Mouse (Mus musculus) liver, embryonic 16.5 days (tissue): Measurements from ENCODE around the gene Sort1. TPM values are rescaled to one million over a fixed set of nuclear protein-coding genes. Genes with fewer than 3 reads are reported as not detected.

Source experiments
- ATAC-seq: fragments of 200-750 bp; cut with Nextera tagmentation; 2 replicates; pipeline ENCODE4 v1.8.0; 2017; ENCODE audit warnings: low read depth, mild to moderate bottlenecking, moderate number of reproducible peaks, moderate library complexity
- H3K27ac ChIP-seq: fragments of 300-500 bp; sonication (generic); 2 replicates; pipeline ENCODE4 v1.5.1; 2014; ENCODE audit warnings: mild to moderate bottlenecking, low read length
- H3K27me3 ChIP-seq: fragments of 300-500 bp; sonication (generic); 2 replicates; pipeline ENCODE4 v1.6.1; 2014; ENCODE audit warnings: low read depth, low read length, mixed read lengths; ENCODE audit not compliant: control insufficient read depth, insufficient read depth
- H3K36me3 ChIP-seq: fragments of 300-500 bp; sonication (generic); 2 replicates; pipeline ENCODE4 v1.6.1; 2014; ENCODE audit warnings: mild to moderate bottlenecking; ENCODE audit not compliant: control insufficient read depth, insufficient read depth
- H3K4me1 ChIP-seq: fragments of 300-500 bp; sonication (generic); 2 replicates; pipeline ENCODE4 v1.6.1; 2014; ENCODE audit warnings: low read depth, low read length, mixed read lengths; ENCODE audit not compliant: control insufficient read depth
- H3K4me2 ChIP-seq: fragments of 300-500 bp; sonication (generic); 2 replicates; pipeline ENCODE4 v1.6.1; 2014; ENCODE audit warnings: low read depth, low read length, mixed read lengths
- H3K4me3 ChIP-seq: fragments of 300-500 bp; sonication (generic); 2 replicates; pipeline ENCODE4 v1.5.1; 2014; ENCODE audit warnings: low read depth, mild to moderate bottlenecking, low read length
- H3K9ac ChIP-seq: fragments of 300-500 bp; sonication (generic); 2 replicates; pipeline ENCODE4 v1.6.1; 2014; ENCODE audit warnings: low read depth, low read length
- H3K9me3 ChIP-seq: fragments of 300-500 bp; sonication (generic); replicated peaks from 2 replicates; pipeline ENCODE4 v1.6.1; 2016; ENCODE audit warnings: low read length; ENCODE audit not compliant: control insufficient read depth
- whole genome bisulfite sequencing: fragments of 180-500 bp; shearing (Covaris S2); extraction: QIAGEN DNeasy Blood & Tissue Kit; methylation state at CpG from one replicate; pipeline ENCODE4 v1.1.7; 2014; ENCODE audit not compliant: insufficient replicate concordance; 5-methylcytosine and 5-hydroxymethylcytosine counted together
- polyA plus RNA-seq: library from polyadenylated mRNA; unstranded; fragments of >200 nt; fragmentation: Nextera tagmentation; extraction: Ambion mirVana; gene quantifications from 2 replicates; pipeline ENCODE4 v1.2.1, GENCODE M21; 2015

The Sort1 gene
- polyA plus RNA-seq, 1 experiment from 2014 or later: 2.5 TPM

DNA sequence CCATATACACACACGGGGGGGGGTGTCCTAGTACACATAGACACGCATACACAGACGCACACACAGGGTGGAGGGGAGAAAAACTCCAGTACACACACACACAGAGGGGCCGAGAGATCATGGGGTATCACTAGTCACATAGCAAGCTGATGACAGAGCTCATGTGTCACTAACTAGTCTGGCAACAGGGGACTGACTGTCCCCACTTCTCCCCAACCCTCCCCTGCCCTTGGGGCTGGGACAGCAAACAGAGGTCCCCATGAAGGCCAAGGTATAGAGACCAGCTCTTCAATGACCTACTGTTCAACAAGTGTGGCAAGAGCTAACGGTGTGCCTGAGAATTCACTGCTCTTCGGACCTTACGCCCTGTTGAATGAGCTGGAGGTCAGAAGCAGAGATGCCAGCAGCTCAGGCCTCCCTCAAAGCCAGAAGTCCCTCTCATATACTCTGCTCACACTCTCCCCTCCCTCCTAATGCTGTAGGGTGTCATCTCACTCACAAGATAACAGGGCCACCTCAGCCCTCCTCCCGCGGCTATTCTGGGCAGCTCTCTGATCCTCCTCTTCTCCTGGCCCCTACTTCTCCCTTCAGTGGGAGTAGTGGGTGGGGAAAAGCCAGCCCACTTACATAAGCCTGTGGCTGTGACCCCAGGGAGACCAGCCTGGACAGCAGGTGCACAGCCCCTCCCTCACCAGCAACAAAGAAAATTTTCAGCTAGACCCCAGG lies 80.6 kb downstream of the Sort1 start, which contains the start of gene Mybphl:
TSS of gene Mybphl (plus strand) at position 642 of the 726 bp plus-strand sequence.
- peak; percentile 45 for ATAC-seq
- H3K4me3 ChIP-seq: no peak within 1 kb of the TSS
- H3K27me3 ChIP-seq: no peaks in the 10 kb centered on the region
- H3K9me3 ChIP-seq: no peaks in the 10 kb centered on the region
- H3K4me2 ChIP-seq: no peak within 1 kb of the TSS
- peaks cover 12% of the 10 kb centered on the region for H3K4me1 ChIP-seq
- H3K9ac ChIP-seq: no peak within 1 kb of the TSS
- H3K27ac ChIP-seq: peak within 1 kb of the TSS; percentile 29; the same call in 1 of the 2 replicates
- WGBS: 56% methylated on average over 9 of the region's 9 CpGs
- no peaks in the 10 kb centered on the region for H3K36me3 ChIP-seq

DNA sequence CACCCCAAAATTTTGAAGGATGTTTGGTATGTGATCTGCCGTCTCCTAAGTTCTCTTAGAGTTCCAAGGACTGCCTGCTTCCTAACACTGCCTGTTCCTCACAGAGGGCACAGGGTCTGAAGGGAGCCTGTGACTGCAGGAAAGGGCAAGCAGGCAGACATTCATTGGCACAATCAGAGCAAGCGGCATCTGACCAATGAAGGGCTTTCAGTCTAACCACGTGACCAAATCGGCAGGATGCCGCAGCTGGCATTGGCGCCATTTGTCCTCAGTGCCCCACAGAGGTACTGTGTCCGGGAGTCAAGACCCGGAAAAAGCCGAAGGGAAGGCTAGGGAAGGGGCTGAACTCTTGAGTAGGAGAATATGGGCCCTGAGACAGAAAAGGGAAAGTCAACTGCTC lies 83.3 kb downstream of the Sort1 start:
- Histone ChIP-seq H3K9ac (no peak overlapping the region), H3K4me2 (no peak overlapping the region), H3K4me3 (no peak overlapping the region), H3K9me3 (no peaks in the 10 kb centered on the region), H3K27me3 (no peaks in the 10 kb centered on the region), H3K36me3 (no peaks in the 10 kb centered on the region), H3K4me1 (peaks cover 8% of the 10 kb centered on the region), H3K27ac (peak overlapping the region; percentile 64)
- ATAC-seq: no peak
- 53% methylated on average over 9 of the region's 9 CpGs for WGBS

DNA sequence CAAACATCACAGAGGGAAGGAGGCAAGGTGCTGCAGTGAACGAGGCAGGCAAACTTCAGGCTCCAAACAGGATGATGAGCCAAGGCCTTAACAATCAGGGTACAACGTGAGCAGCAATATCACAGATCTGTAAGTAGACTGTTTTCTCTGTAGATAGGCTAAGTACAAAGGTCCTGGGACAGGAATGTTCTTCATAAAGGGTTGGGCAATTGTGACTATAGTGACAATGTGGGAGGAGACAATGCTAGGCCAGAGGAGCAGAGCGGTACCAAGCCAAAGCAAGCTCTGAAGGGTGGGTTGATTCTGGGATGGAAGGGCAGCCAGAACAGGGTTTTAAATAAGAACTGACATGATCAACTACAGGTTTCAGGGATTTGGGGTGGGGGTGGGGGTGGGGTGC lies 83.9 kb downstream of the Sort1 start:
- Histone ChIP-seq H3K9me3 (no peaks in the 10 kb centered on the region), H3K9ac (no peak overlapping the region), H3K4me3 (no peak overlapping the region), H3K36me3 (no peaks in the 10 kb centered on the region), H3K4me1 (peaks cover 11% of the 10 kb centered on the region), H3K4me2 (no peak overlapping the region), H3K27me3 (no peaks in the 10 kb centered on the region), H3K27ac (peak overlapping the region; percentile 68)
- ATAC-seq: peak; percentile 74
- 49% methylated on average over 3 of the region's 3 CpGs for WGBS

DNA sequence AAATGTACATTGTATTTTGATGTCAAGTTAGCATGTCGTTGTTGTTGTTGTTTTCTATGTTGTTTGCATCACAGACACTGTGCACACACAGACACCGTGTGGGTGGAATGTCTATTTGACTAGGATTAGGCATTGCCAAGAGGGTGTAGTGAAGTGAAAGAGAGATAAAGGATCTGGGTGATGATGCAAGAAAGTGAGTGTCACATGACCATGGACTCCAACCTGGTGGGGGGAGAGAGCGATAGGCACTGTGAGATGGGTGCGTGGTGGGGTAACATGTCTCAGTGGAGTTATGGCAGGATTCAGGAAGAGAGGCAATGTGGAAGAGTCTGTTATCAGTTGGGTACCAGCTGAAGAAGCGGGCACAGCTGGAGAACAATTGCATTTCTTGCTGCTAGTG lies 84.8 kb downstream of the Sort1 start:
- Histone ChIP-seq H3K27me3 (no peaks in the 10 kb centered on the region), H3K9me3 (no peaks in the 10 kb centered on the region), H3K4me3 (no peak overlapping the region), H3K27ac (peak overlapping the region; percentile 68), H3K9ac (no peak overlapping the region), H3K36me3 (no peaks in the 10 kb centered on the region), H3K4me2 (no peak overlapping the region), H3K4me1 (peaks cover 11% of the 10 kb centered on the region)
- peak; percentile 74 for ATAC-seq
- WGBS: 46% methylated on average over 5 of the region's 5 CpGs

DNA sequence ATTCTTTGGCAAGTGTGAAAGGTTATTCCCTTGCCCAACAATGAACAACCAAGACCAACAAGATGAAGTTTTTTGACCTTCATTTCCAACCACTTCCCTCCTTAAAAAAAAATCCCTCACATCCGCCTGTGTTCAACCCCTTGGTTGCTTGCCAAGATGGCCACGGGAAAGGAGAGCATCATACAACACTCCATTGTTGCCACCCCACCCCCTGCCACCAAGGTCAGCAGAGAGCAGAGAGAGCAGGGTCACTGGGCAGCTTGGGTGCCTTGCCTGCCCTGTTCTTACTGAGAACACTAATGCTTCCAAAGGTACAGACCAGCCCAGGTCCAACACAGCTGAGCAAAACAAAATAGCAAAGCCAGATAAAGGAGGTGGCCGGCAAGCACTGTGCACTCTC lies 88.4 kb downstream of the Sort1 start:
- Histone ChIP-seq H3K4me1 (peaks cover 7% of the 10 kb centered on the region), H3K27ac (no peak overlapping the region), H3K4me2 (no peak overlapping the region), H3K4me3 (no peak overlapping the region), H3K27me3 (no peaks in the 10 kb centered on the region), H3K9ac (no peak overlapping the region), H3K9me3 (no peaks in the 10 kb centered on the region), H3K36me3 (no peaks in the 10 kb centered on the region)
- 31% methylated on average over 3 of the region's 3 CpGs for WGBS
- no peak for ATAC-seq

DNA sequence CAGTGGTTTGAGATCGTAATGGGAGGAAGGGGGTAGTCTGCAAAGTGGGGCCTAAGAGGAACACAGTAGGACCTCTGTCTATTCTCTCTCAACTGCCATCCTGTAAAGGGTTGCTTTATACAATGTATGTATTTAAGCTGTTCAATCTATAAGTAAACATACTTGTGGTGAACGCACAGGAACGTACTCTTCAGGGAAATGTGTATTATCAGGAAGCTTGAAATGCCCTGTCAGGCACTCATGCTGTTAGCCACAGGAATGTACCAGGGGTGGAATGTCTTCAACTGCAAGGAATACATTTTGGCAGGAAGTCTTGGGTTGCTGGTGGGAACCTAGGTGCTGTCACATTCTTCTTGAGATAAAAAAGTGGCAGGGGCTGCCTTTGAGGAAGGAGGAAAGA lies 88.8 kb downstream of the Sort1 start:
- 42% methylated on average over 3 of the region's 3 CpGs for WGBS
- H3K4me2 ChIP-seq: no peak overlapping the region
- no peak for ATAC-seq

DNA sequence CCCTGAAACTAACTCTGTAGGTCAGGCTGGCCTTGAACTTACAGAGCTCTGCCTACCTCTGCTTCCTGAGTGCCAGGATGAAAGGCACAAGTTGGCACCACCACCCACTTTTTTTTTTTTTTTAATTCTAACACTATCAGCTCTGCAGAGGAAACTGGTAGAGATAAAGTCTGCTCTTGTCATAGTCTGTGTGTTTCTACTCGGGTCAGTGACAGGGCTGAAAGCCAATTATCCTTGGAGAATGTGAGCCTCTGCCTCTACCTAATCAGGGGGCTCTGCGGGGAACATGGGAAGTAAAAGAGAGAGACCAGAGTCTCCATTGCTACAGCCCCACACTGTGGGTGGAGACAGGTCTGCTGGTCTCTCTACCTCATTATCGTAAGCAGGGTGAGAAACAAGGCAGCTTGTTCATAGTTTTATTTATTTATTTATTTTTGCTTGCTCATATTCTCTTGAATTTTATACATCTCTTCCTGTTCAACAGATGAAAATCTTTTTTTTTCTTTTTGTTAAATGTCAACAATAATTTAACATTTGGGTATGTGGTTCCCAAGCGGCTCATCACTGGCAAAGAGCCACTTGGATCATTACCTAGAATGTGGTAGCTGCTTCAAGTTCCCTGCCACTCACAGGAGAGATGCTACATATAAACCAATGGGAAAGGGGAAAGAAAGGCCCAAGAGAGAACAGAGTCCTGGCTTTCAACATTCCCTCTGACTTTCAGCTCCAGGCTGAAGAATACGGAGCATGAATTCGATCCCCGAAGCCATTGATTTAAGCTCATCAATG lies 95.2 kb downstream of the Sort1 start:
- H3K9me3 ChIP-seq: no peaks in the 10 kb centered on the region
- H3K4me2 ChIP-seq: no peak overlapping the region
- H3K36me3 ChIP-seq: no peaks in the 10 kb centered on the region
- H3K9ac ChIP-seq: no peak overlapping the region
- ATAC-seq: no peak
- 62% methylated on average over 7 of the region's 7 CpGs for WGBS
- no peaks in the 10 kb centered on the region for H3K27me3 ChIP-seq
- H3K27ac ChIP-seq: no peak overlapping the region
- peaks cover 19% of the 10 kb centered on the region for H3K4me1 ChIP-seq
- no peak overlapping the region for H3K4me3 ChIP-seq

More for the DNA sequence above, 88.8 kb downstream of the Sort1 start:
- Histone ChIP-seq H3K27ac (no peak overlapping the region), H3K9me3 (no peaks in the 10 kb centered on the region), H3K4me1 (peaks cover 7% of the 10 kb centered on the region), H3K36me3 (no peaks in the 10 kb centered on the region), H3K27me3 (no peaks in the 10 kb centered on the region), H3K4me3 (no peak overlapping the region), H3K9ac (no peak overlapping the region)

DNA sequence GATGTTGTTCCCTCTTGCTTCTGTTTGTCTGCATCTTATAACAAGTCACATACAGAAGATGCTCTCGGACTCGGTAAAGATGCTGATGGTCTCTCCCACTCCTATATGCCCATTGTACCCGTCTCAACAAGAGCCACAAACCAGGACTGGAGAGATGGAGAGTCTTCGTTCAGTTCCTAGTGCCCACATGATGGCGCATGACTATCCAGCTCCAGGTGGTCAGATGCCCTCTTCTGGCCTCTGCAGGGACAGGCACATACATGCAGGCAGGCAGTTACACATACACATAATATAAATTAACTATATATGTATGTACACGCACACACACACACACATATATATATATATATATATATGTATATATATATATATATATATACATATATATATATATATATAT lies 96.8 kb downstream of the Sort1 start:
- no peaks in the 10 kb centered on the region for H3K27me3 ChIP-seq
- no peaks in the 10 kb centered on the region for H3K36me3 ChIP-seq
- H3K4me3 ChIP-seq: no peak overlapping the region
- no peak overlapping the region for H3K4me2 ChIP-seq
- WGBS: 69% methylated on average over 6 of the region's 6 CpGs
- peaks cover 25% of the 10 kb centered on the region for H3K4me1 ChIP-seq
- no peak overlapping the region for H3K27ac ChIP-seq
- no peak overlapping the region for H3K9ac ChIP-seq
- no peaks in the 10 kb centered on the region for H3K9me3 ChIP-seq
- no peak for ATAC-seq
